Mouse (Mus musculus) embryo, embryonic 10 days (tissue): Measurements from ENCODE around the gene Plxna3.
A peak's percentile ranks its signal among the peaks of the same experiment; 100 is the strongest.
"Not testable (repeated sequence)": the region's sequence is repeated elsewhere in the genome, so short reads cannot be mapped to it uniquely, and the experiment has no call there.

Experiments used
- DNase-seq: peaks from one replicate; pipeline ENCODE4 v3.0.0-alpha.2; 2015; ENCODE audit warnings: low spot score

Gene Plxna3

DNA sequence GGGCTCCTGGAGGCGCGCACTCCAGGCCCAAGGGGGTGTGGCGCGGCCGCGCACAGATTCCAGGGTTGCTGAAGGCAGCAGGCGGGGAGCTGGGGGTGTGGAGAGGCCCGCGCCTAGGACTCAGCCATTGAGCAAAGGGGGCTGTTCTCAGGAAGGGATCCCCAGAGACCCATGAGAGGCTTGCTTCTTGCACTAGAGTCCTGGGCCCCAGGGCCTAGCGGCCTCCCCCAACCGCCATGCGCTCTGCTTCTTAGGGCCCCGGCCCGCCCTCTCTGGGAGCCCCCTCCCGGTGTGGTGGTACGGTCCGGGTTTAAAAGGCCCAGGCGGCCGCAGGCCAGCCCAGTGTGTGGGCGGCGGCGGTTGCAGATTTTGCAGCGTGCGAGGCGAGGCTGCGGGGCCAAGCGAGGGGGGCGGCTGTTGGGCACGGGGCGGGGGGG is at the start of gene Plxna3:
Gene Plxna3 (plus strand): TSS at position 342 of the 437 bp plus-strand sequence.
- DNase-seq, result peak; percentile 65

- no peak for DNase-seq
Observed at GRCm38 (mm10) chrX:74281041-74281731, 47.7 kb upstream of the Plxna3 start.

- peak; percentile 76 for DNase-seq
Observed at GRCm38 (mm10) chrX:74281732-74282394, 47.0 kb upstream of the Plxna3 start, which contains the start of the genes Taz and Dnase1l1. Gene Taz (plus strand): TSS chrX:74281912. Gene Dnase1l1 (minus strand): TSS chrX:74282337.

GRCm38 (mm10) chrX:74282395-74283091 is 46.3 kb upstream of the Plxna3 start:
- DNase-seq, result peak; percentile 92

- no peak for DNase-seq
Observed at GRCm38 (mm10) chrX:74283092-74283437, 45.8 kb upstream of the Plxna3 start.

DNA sequence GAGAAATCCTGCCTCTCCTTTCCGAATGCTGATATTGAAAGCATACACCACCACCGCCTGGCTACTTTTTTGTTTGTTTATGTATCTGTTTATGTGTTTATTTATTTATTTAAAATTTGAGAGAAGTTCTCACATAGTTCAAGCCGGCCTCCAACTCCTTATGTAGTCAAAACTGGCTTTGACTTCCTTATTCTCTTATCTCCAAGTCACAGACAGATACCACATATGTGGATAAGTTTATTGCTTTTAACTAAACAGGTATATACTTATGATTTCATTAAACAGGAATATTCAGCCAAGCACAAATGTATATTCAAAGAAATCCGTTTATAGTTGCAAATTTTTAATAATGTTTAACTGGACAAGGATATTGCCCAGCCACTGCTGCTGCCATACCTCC is 35.4 kb upstream of the Plxna3 start:
- no peak for DNase-seq

GRCm38 (mm10) chrX:74296538-74297448 is 32.1 kb upstream of the Plxna3 start, which contains the start of gene Atp6ap1:
Gene Atp6ap1 (plus strand): TSS chrX:74297097.
- DNase-seq, result peak; percentile 94

GRCm38 (mm10) chrX:74298348-74298747 is 30.5 kb upstream of the Plxna3 start:
- DNase-seq, result no peak

- no peak for DNase-seq
Observed at GRCm38 (mm10) chrX:74299721-74300120, 29.1 kb upstream of the Plxna3 start.

GRCm38 (mm10) chrX:74304867-74305700 is 23.8 kb upstream of the Plxna3 start, which contains the start of gene Gdi1:
Gene Gdi1 (plus strand): TSS chrX:74304998.
- peak; percentile 75 for DNase-seq

DNA sequence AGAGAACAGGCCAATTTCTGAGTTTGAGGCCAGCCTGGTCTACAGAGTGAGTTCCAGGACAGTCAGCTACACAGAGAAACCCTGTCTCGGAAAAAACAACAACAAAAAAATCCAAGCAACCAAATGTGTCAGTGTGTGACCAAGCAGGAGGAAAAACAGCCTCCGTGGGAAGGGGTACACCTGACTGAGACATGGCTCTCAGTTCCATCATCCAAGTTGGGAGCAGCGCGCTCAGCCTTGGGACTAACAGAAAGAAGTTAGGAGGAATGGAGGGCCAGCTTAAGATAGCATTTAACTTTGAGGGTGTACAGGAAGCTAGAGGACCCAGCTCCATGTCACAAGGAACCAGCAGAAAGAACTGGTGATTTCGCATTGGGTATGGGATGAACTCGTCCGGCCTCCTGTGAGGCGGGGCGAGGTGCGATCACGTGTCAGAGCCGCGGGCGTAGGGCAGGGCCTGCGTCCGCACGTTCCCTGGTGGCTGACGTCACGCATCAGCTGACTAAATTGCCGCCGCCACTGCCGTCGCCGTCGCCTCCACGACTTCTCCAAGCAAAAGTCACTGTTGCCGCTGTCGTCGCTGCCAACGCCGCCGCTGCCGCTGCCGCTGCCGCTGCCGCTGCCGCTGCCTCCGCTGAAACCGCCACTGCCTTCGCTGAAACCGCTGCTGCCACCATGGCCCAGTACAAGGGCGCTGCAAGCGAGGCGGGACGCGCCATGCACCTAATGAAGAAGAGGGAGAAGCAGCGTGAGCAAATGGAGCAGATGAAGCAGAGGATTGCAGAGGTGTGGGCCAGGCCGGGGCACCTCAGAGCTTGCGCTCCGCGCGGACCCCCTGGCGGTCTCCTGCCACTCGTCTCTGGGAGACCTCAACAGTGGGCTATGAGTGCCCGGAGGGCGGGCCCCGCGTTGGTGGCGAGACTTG is 16.1 kb upstream of the Plxna3 start, which contains the start of gene Fam50a:
Gene Fam50a (plus strand): TSS at position 494 of the 925 bp plus-strand sequence.
- DNase-seq, result peak; percentile 95

DNA sequence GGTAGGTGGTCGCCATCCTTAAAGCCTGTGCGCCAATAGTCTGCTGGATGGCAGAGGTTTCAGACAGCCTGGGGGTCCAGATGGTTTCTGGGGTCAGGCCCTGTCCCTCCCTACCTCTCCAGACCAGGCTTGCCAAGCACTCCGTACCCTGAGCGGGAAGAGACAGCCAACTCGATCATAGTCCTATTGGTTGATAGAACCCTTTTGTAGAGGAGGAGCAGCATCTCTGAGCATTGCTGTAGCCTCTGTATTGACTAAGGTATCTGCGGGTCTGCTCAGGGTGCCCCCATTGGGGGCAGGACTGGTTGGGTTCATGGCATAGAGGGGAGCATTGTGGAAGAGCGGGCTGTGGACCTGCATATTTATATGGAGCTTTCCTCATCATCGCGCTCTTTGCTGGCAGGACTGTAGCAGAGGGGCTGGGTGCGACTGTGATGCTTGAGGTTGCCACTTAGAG is 377 bp downstream of the Plxna3 start:
- no peak for DNase-seq

GRCm38 (mm10) chrX:74330166-74330930 is 1.5 kb downstream of the Plxna3 start:
- no peak for DNase-seq

- DNase-seq, result no peak
Observed at GRCm38 (mm10) chrX:74352645-74353466, 24.0 kb downstream of the Plxna3 start.

DNA sequence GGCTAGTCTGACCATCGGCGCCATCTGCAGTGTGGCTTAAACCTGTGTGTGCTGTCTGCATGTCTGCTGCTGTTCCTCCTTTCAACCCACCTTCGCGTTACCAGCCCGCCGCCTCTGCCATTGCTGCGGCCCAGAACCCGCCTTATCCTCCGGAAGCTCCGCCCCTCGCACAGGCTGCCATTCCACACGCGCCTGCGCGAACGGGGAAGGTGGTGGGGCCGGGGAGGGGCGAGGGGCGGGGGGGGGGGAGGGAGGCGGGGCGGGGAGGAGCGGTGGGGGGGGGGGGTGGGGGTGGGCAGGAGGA is 24.6 kb downstream of the Plxna3 start, which contains the start of gene Lage3:
Gene Lage3 (minus strand): TSS at position 152 of the 304 bp plus-strand sequence.
- peak; percentile 84 for DNase-seq

- not testable (repeated sequence) for DNase-seq
Observed at GRCm38 (mm10) chrX:74357069-74357468, 28.2 kb downstream of the Plxna3 start.

GRCm38 (mm10) chrX:74359171-74359570 is 30.3 kb downstream of the Plxna3 start:
- no peak for DNase-seq

DNA sequence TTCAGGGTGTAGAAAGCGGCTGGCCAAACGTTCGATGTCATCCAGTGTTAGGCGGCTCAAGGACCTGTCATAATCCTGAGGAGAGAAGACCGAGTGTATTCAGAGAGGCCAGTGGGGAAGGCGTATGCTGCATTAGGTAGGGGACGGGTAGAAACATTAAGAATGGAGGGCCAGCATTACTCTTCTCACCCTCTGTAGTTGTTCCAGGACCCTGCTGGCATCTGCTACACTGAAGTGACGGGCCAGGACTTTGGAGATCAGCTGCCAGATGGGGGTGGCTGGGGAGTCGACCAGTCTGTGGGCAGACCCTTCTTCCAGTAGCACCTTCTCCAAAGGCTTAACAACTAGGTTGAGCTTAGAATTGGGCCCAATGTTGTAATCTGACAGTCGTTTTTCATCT is 38.6 kb downstream of the Plxna3 start:
- DNase-seq, result no peak
